Mouse (Mus musculus) kidney, postnatal 0 days (tissue): ENCODE data around the gene Ccdc33. TPM values are rescaled to one million over a fixed set of nuclear protein-coding genes. Genes with fewer than 3 reads are reported as not detected.

ENCODE experiments used
- ATAC-seq: fragments of 200-750 bp; cut with Nextera tagmentation; replicated peaks from 2 replicates; pipeline ENCODE4 v1.8.0; 2017; ENCODE audit warnings: low read depth, moderate number of reproducible peaks, moderate TSS enrichment, moderate library complexity; ENCODE audit not compliant: low FRiP score
- DNase-seq: peaks from one replicate; pipeline ENCODE4 v3.0.0-alpha.2; 2016; ENCODE audit warnings: low spot score
- H3K27ac ChIP-seq: fragments of 300-500 bp; sonication (generic); 2 replicates; pipeline ENCODE4 v1.5.1; 2014; ENCODE audit warnings: mild to moderate bottlenecking
- H3K27me3 ChIP-seq: fragments of 300-500 bp; sonication (generic); 2 replicates; pipeline ENCODE4 v1.6.1; 2014; ENCODE audit warnings: low read length, mixed read lengths; ENCODE audit not compliant: insufficient read depth
- H3K36me3 ChIP-seq: fragments of 300-500 bp; sonication (generic); 2 replicates; pipeline ENCODE4 v1.6.1; 2014; ENCODE audit warnings: low read length, mixed read lengths; ENCODE audit not compliant: insufficient read depth
- H3K4me1 ChIP-seq: fragments of 300-500 bp; sonication (generic); replicated peaks from 2 replicates; pipeline ENCODE4 v1.6.1; 2014; ENCODE audit warnings: antibody characterized with exemption, low read length, mixed read lengths; ENCODE audit not compliant: insufficient read depth
- H3K4me2 ChIP-seq: fragments of 300-500 bp; sonication (generic); 2 replicates; pipeline ENCODE4 v1.6.1; 2014; ENCODE audit warnings: mild to moderate bottlenecking, low read length, moderate library complexity, mixed read lengths
- H3K4me3 ChIP-seq: fragments of 300-500 bp; sonication (generic); replicated peaks from 2 replicates; pipeline ENCODE4 v1.5.1; 2014; ENCODE audit warnings: low read depth, low read length
- H3K9ac ChIP-seq: fragments of 300-500 bp; sonication (generic); 2 replicates; pipeline ENCODE4 v1.6.1; 2014; ENCODE audit warnings: low read depth, low read length
- H3K9me3 ChIP-seq: fragments of 300-500 bp; sonication (generic); replicated peaks from 2 replicates; pipeline ENCODE4 v1.6.1; 2016; ENCODE audit warnings: low read length, inconsistent platforms, mixed read lengths
- CTCF ChIP-seq: IDR thresholded peaks from 2 replicates; pipeline ENCODE4 v1.5.1; 2016; ENCODE audit warnings: antibody characterized with exemption, low read depth, mild to moderate bottlenecking, moderate library complexity
- WGBS: fragments of 180-500 bp; shearing (Covaris S2); extraction: QIAGEN DNeasy Blood & Tissue Kit; methylation state at CpG from one replicate; pipeline ENCODE4 v1.1.7; 2014; 5-methylcytosine and 5-hydroxymethylcytosine counted together
- polyA plus RNA-seq: library from polyadenylated mRNA; unstranded; fragments of >200 nt; fragmentation: Nextera tagmentation; extraction: Ambion mirVana; gene quantifications from 2 replicates; pipeline ENCODE4 v1.2.1, GENCODE M21; 2015

Ccdc33 gene
- polyA plus RNA-seq, 1 experiment from 2014 or later = 0.09 TPM

GRCm38 (mm10) chr9:58158541-58159311 lies 40.1 kb upstream of the Ccdc33 start:
- 0 out of 2 replicates have a peak, but pooled peaks cover 4% of the 10 kb centered on the region for H3K4me1 ChIP-seq
- no peaks in the 10 kb centered on the region for H3K9me3 ChIP-seq
- no peaks in the 10 kb centered on the region for H3K36me3 ChIP-seq
- H3K9ac ChIP-seq = no peak overlapping the region
- peak overlapping the region; percentile 25; the same call in 1 of the 2 replicates for H3K4me3 ChIP-seq
- peak overlapping the region; percentile 87 for H3K27ac ChIP-seq
- WGBS = 17% methylated on average over 7 of the region's 7 CpGs
- H3K27me3 ChIP-seq = no peaks in the 10 kb centered on the region
- peak overlapping the region; percentile 50 for H3K4me2 ChIP-seq
- peak; percentile 79; the same call in 1 of the 2 replicates for ATAC-seq
- DNase-seq = peak; percentile 91
- TF ChIP-seq CTCF = no peak

DNA sequence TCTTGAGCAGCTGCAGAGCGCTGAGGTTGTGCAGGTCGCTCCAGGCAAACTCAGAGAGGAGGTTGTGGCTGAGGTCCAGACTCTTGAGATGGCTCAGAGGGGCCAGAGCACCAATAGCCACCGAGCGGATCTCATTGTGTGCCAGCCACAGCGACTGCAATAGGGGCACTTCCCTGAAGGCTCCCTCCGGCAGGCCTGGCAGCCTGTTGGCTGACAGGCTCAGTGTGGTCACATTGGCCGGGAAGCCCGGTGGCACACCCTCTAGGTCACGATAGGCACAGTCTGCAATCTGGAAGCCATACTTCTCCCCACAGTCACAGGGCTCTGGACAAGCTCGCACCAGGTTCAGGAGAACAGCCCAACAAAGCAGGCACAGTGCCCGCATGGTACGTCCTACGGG lies 39.2 kb upstream of the Ccdc33 start:
- Histone ChIP-seq H3K4me2 (peak overlapping the region; percentile 50), H3K36me3 (no peaks in the 10 kb centered on the region), H3K27ac (peak overlapping the region; percentile 87), H3K27me3 (no peaks in the 10 kb centered on the region), H3K4me1 (0 out of 2 replicates have a peak, but pooled peaks cover 4% of the 10 kb centered on the region), H3K9me3 (no peaks in the 10 kb centered on the region), H3K4me3 (peak overlapping the region; percentile 25; the same call in 1 of the 2 replicates), H3K9ac (peak overlapping the region; percentile 18; the same call in 1 of the 2 replicates)
- no peak for ATAC-seq
- TF ChIP-seq CTCF = no peak
- 66% methylated on average over 13 of the region's 13 CpGs for WGBS
- no peak for DNase-seq

- Histone ChIP-seq H3K4me1 (0 out of 2 replicates have a peak, but pooled peaks cover 4% of the 10 kb centered on the region), H3K4me3 (peak overlapping the region; percentile 25; the same call in 1 of the 2 replicates), H3K27me3 (no peaks in the 10 kb centered on the region), H3K9ac (0 out of 2 replicates have a peak overlapping the region, but pooled peaks have one; percentile 13), H3K27ac (no peak overlapping the region), H3K9me3 (no peaks in the 10 kb centered on the region), H3K36me3 (no peaks in the 10 kb centered on the region), H3K4me2 (peak overlapping the region; percentile 50)
- no peak for TF ChIP-seq CTCF
- ATAC-seq (no peak), DNase-seq (no peak)
- WGBS = 83% methylated on average over 22 of the region's 22 CpGs
Measured at GRCm38 (mm10) chr9:58156819-58157560, 38.4 kb upstream of the Ccdc33 start.

DNA sequence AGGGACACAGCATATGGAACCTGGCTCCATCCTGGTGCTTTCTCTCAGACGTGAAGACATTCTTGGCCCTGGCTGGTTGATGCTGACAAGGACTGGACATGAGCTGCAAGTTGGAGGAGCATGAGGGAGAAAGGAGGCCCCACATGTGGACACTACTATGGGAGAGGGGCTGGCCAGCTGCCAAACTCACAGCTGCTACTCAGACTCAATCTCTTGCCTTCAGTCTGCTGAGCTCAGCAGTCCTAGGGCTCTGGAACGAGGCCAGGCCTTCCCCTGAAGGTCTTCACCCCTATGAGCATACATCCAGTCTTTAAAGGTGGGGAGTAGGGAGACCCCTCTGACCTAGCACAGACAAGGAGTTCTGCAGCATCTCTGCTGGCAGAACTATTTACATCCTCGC lies 36.7 kb upstream of the Ccdc33 start:
- no peak overlapping the region for H3K9ac ChIP-seq
- no peak overlapping the region for H3K4me2 ChIP-seq
- no peak overlapping the region for H3K4me3 ChIP-seq
- H3K27ac ChIP-seq = no peak overlapping the region
- H3K4me1 ChIP-seq = 0 out of 2 replicates have a peak, but pooled peaks cover 4% of the 10 kb centered on the region
- DNase-seq (peak; percentile 74), ATAC-seq (no peak)
- no peaks in the 10 kb centered on the region for H3K36me3 ChIP-seq
- no peak for TF ChIP-seq CTCF
- H3K27me3 ChIP-seq = no peaks in the 10 kb centered on the region
- WGBS = 29% methylated on average over 3 of the region's 3 CpGs
- no peaks in the 10 kb centered on the region for H3K9me3 ChIP-seq

GRCm38 (mm10) chr9:58153095-58153494 lies 34.5 kb upstream of the Ccdc33 start:
- no peak overlapping the region for H3K4me2 ChIP-seq
- ATAC-seq (no peak), DNase-seq (no peak)
- no peak for TF ChIP-seq CTCF
- H3K36me3 ChIP-seq = no peaks in the 10 kb centered on the region
- 0 out of 2 replicates have a peak, but pooled peaks cover 4% of the 10 kb centered on the region for H3K4me1 ChIP-seq
- no peak overlapping the region for H3K27ac ChIP-seq
- WGBS = 81% methylated on average over 3 of the region's 3 CpGs
- H3K9me3 ChIP-seq = no peaks in the 10 kb centered on the region
- no peaks in the 10 kb centered on the region for H3K27me3 ChIP-seq
- no peak overlapping the region for H3K9ac ChIP-seq
- no peak overlapping the region for H3K4me3 ChIP-seq

DNA sequence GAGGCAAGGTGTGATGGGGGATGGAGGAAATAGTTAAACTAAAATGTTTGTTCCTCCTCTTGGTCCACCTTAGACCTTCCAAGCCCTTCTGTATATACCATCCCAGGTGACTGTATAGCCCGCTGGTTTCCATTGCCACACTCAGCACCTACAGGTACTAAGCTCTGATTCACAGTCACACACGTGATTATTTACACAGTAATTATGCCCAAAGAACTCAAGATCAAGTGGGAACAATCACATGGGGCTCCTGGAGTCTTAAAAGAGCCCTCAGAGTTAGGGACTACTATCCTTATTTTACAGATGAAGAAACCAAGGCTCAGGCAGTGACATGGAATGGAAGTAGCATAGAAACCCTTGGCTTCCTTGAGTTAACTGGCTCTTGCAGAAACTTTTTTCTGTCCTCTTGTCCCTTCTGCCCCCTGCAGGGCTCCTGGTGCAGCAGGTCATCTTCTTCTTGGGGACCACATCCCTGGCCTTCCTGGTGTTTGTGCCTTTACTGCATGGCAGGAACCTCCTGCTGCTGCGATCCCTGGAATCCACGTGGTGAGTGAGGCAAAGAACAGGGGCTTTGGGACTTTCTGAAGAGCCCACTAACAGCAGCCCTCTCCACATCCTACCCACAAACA lies 32.2 kb upstream of the Ccdc33 start:
- WGBS = 74% methylated on average over 4 of the region's 4 CpGs
- Histone ChIP-seq H3K36me3 (no peaks in the 10 kb centered on the region), H3K9ac (no peak overlapping the region), H3K27me3 (no peaks in the 10 kb centered on the region), H3K4me2 (no peak overlapping the region), H3K9me3 (no peaks in the 10 kb centered on the region), H3K4me3 (no peak overlapping the region), H3K27ac (no peak overlapping the region), H3K4me1 (no peaks in the 10 kb centered on the region)
- DNase-seq = peak; percentile 58
- TF ChIP-seq CTCF = peak; percentile 62
- no peak for ATAC-seq
